Mouse (Mus musculus): ENCODE results near the gene Ankrd37.
A peak's percentile ranks its signal among the peaks of the same experiment; 100 is the strongest.

The Ankrd37 gene

GRCm38 (mm10) chr8:46005596-46005995, at the start of gene Ankrd37:
Ankrd37 (minus strand) TSS chr8:46005707.
- no peak for DNase-seq (ENCODE audit: extremely low spot score, low spot score)

DNA sequence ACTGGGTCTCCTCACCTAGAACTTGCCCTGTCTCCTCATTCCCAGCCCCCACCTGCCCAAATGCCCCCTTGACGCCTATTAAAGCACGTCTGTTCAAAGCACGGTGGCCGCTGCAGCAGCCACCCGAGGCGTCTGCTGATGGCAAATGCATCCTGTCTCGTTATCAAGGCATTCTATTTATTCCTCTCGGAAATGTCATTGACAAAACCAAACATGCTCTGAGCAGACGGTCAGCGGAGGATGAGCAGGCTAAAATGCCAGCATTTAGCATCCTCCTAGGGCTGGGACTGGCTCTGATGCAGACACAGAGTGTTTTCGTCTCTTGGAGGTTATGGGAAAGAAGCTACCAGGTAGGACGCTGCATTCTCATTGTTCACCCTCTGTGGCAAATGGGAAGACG, 34.8 kb upstream of the Ankrd37 start:
- DNase-seq (ENCODE audit: extremely low spot score, low spot score): peak; percentile 8

DNA sequence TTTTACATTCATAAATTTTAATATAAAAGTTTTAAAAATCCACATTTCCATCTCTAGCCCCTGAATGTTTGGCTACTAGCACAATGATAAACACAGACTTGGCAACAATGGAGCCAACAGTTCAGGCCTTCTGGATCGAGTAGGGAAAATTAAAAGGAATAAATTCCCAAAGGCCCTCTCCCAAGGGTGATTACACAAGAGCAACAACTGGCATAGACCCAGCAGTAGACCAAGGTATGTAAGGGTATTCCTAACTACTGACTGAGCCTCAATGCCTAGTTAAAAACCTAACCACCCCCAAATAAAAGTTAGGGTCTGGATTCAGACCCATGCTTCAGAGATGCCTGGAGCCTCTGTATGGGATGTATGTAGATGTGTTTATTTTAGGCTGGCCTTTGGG, 34.2 kb upstream of the Ankrd37 start:
- no peak for DNase-seq (ENCODE audit: extremely low spot score, low spot score)

DNA sequence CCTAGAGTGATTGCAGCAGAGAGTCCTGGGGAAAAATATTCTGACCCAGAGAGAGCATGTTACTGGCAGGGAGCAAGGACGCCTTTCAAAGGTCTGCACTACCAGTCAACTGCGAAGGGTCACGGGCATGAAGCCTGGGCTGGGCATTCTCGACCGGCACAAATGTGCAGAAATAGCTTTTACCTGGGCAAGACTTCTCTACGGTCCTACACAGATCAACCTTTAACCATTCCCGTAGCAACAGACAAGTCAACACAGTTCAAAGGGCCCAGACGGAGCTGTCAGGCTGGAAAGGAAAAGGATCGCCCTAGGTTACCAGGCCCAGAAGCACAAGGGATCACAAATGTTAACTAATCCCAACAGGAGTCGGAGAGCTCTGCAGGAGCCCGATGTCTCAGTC, 30.7 kb upstream of the Ankrd37 start:
- DNase-seq (ENCODE audit: extremely low spot score, low spot score): peak; percentile 3

GRCm38 (mm10) chr8:46024392-46024791, 18.9 kb upstream of the Ankrd37 start:
- DNase-seq (ENCODE audit: extremely low spot score, low spot score): no peak

GRCm38 (mm10) chr8:46022758-46023157, 17.3 kb upstream of the Ankrd37 start:
- no peak for DNase-seq (ENCODE audit: extremely low spot score, low spot score)

DNA sequence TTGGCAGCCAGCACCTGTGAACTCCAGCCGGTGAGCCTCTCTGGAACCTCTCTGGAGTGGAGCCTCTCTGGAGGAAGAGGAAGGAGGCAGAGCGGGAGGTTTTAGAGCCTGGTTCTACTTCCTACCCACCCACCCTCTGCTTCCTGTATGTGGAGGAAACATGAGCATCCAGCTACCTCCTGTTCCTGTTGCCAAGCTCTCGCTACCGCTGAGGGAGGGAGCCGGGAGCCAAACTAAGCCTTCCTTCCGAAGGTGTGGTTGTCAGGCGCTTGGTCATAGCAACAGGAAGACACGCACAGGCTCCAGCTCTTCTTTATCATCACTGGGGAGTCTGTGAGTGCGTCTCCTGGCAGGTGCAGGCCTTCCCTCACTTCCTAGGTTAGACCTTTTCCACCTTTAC, 16.7 kb upstream of the Ankrd37 start:
- no peak for DNase-seq (ENCODE audit: extremely low spot score, low spot score)

GRCm38 (mm10) chr8:46010746-46011680, 5.5 kb upstream of the Ankrd37 start:
- DNase-seq (ENCODE audit: extremely low spot score, low spot score): peak; percentile 38

DNA sequence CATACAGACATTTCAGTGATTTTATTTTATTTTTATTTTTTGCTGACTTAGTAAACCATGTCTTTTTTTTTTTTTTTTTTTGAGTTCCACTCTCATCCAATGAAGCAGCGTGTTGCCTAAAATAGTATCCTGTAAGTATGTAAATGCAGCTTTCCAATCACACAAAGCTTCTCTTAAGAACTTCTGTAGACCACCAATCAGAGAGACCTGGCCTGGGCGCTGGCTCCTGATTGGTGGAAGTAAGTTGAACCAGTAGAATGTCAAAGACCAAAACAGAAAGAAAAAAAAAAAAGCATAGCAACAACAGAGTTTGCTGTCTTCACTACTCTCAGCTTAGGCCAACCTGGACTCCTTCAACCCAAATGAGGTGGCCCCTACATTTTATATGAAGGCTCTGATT, 4.8 kb upstream of the Ankrd37 start:
- no peak for DNase-seq (ENCODE audit: extremely low spot score, low spot score)

DNA sequence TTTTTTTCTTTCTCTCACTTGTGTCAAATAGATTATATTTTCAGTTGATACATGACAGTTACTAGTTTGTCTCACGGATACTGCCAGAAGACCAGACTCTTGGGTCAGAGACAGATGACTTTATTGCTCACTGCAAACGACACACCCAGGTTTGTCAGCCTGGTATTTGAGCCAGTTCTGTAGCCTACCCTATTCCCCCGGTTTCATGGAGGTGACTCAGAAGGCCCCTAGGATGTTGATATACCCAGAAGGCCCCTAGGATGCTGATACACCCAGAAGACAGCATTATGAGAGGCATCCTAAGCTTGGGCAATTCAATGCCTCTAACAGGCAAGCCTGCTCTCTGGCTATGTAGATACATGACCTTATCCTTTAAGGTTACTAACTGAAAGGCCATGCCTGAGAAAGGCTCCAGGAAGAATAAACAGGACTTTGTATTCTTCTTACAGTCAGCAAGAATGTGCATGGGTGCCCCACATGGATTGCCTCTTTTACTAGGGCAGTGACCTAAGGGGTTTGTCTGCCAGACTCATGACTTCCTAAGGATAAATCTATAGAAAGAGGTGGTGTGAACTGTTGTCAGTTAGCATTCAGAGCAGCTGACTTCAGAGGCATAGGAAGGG, 1.7 kb upstream of the Ankrd37 start:
- no peak for DNase-seq (ENCODE audit: extremely low spot score, low spot score)

- DNase-seq (ENCODE audit: extremely low spot score, low spot score): peak; percentile 98
These were observed 5.5 kb downstream of the Ankrd37 start for GRCm38 (mm10) chr8:45999784-46000705.

DNA sequence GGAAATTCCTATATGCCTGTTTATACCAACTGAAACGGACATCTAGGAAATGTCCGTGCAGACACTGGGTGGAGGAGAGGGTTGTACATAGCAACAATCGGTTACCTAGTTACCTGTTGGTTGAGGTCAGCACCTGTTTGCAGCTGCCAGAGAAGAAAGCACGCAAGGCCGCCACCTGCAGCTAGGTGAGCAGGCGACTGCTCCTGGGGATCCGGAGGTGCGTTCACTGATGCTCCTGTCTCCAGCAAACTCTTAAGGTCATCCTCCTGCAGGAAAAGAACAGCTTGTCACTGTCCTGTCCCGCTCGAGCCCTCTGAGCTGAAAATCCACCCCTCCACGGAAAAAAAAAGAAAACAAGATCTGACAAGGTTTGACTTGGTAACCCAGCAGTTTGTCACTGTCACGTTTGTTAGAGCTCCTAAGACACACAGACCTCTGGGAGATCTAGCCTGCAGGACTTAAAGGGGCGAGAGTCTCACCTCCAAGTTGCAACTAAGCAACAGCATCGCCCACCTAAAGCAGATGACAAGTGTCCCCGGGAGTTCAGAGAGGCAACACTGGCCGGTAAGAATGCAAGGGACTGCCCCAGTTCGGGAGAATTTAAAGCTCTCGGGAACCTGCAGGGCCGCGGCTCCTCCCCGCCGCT, 6.2 kb downstream of the Ankrd37 start, which contains the start of gene Lrp2bp:
Gene Lrp2bp, plus strand, starts transcription at position 166 of the 646 bp plus-strand sequence.
- DNase-seq (ENCODE audit: extremely low spot score, low spot score): no peak

DNA sequence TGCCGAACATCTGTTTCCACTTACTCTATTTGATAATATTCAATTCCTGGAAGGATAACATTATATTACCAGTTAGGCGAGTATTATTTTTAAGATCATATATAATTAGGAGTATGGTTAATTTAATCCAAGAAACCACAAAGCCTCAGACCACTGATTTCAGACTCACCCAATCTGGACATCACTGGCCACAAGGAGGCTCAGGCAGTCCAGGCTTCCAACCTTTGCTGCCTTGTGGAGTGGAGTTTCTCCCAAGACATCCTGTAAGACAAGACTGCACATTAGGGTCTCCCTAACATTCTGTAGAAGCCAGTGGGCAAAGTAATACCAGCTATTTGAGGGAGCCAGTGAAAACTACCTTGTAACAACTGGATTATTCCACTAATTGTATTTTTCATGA, 7.3 kb downstream of the Ankrd37 start:
- no peak for DNase-seq (ENCODE audit: extremely low spot score, low spot score)

DNA sequence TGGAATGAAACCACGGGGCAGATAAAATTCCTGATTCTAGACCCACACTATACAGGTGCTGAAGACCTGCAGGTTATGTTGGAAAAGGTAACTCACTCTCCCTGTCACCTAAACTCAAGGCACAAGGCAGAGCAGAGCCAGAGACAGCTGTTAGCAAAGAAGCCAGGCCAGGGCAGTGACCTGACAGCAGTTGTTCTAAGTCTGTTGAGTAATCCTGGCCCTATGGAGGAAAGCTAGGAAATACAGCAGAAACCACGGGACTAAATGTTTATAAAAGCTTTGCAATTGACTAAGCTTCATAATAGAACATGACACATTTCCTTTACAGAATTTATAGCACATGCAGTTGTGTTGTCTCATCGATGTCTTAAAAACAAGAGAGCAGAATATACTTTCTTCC, 9.9 kb downstream of the Ankrd37 start:
- DNase-seq (ENCODE audit: extremely low spot score, low spot score): no peak

GRCm38 (mm10) chr8:45994111-45994510, 11.4 kb downstream of the Ankrd37 start:
- DNase-seq (ENCODE audit: extremely low spot score, low spot score): no peak

- no peak for DNase-seq (ENCODE audit: extremely low spot score, low spot score)
These were observed 14.7 kb downstream of the Ankrd37 start for GRCm38 (mm10) chr8:45990631-45991310.

DNA sequence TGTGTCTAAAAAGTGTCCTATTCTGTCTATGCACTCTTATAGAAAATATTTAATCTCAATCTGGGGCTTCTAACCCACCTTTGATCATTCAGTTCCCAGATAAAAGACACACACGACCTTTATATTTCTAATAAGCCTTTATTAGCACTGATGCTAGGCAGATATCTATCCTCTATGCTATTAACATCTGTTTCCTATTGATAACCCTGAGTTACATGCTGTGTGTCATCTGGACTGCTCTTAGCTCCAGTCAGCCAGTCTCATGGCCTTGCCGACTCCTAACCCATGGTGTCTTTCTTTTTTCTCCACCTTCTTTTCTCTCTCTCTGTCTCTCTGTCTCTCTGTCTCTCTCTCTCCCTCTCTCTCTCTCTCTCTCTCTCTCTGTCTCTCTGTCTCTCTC, 17.3 kb downstream of the Ankrd37 start:
- DNase-seq (ENCODE audit: extremely low spot score, low spot score): no peak

- no peak for DNase-seq (ENCODE audit: extremely low spot score, low spot score)
These were observed 18.8 kb downstream of the Ankrd37 start for GRCm38 (mm10) chr8:45986665-45987064.

DNA sequence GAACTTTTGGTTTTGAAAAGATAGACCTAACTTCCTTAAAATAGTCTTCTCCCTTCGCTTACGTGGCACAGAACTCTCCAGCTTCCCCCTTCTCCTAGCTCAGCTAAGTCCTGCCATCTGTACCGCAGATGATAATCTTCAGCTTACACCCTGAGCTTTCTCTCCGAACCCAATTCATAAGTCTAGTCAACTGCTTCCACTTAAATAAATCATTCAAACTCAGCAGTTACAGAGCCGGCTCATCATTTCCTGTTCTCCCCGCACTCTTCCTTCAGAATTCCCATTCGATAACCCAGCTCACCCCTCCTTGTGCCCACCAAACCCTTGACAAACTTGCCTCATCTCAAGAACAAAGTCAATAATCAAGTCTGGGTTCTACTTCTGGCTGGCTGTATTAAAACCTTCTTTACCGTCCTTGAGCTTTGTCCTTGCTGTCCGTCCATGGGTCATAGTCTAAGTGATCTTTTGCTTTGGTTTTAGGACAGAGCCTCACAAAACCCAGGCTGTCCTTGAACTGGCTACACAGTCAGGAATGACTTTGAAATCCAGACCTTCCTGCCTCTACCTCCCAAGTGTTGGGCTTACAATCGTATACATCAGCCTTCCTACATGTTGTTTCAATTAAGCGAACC, 29.6 kb downstream of the Ankrd37 start:
- no peak for DNase-seq (ENCODE audit: extremely low spot score, low spot score)
